Mouse (Mus musculus) c-Kit-positive CD71-negative TER-119-negative erythroid progenitor cells, embryonic 14.5 days (primary cell): ENCODE measurements around the gene A430078G23Rik.

ENCODE experiments used
- DNase-seq: peaks from one replicate; pipeline ENCODE4 v3.0.0-alpha.2; 2013; ENCODE audit warnings: low read depth

Gene A430078G23Rik

DNA sequence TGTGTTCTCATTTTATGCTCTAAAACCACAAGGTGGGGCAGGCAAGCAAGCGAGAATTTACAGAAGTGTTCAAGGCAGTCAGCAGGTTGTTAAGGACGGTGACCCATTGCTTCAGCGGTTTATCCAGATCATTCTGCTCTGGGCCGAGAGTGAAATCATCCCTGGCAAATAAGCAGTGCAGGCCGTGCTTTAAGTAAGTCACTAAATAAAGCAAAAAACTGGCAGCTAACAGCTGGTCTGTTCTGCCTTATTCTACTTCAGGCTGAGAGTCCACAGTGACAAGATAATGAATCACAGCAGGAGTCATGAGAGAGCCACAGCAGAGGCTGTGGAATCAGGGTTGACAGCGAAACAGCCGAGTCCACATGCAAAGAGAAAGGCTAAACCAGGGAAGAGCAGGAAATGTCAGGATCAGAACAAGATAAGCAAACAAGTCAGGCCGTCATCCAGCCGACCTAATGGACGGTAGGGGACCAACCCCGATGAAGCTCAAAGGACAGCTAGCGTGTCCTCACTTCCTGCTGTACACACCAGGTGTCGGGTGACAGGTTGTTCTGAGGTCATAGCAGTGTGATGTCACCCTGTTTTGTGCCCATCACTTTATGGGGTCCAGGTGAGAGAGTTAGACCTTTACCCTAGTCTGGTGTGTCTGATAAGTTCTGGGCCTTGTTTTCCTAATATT, 4.9 kb upstream of the A430078G23Rik start:
- DNase-seq, result no peak

DNA sequence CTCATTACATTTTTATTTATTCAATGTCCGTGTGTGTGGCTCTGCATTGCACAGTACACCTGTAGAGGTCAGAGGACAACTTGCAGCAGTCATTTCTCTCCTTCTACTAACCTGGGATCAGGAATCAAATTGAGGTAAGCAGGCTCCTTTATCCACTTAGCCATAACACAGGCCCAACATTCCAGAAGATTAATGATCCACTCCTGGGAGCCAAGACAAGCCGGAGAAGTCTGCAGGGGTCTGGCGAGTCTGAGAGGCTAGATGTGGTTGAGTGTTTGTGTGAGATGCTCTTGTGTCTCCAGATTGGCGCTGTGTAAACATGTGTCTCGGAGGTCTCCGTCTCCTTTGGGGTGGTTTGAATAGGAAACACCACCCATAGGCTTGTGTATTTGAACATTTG, 2.5 kb upstream of the A430078G23Rik start:
- no peak for DNase-seq

DNA sequence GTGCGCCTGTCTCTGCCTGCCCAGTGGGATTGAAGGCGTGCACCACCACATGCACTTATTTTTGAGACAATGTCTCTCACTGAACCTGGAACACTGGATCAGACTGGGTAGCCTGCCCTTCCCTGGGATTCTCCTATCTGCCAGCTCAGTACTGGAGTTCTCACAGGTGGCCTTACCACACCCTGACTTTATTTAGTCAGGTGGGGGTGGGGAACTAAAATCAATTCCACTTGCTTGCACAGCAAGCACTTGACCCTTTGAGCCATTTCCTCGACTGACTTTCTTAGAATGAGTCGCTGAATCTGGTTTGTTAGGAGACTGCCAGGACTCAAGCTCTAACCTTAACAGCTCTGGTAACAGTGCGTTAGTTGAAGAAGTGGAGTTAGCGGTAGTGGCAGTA, 500 bp upstream of the A430078G23Rik start:
- no peak for DNase-seq

DNA sequence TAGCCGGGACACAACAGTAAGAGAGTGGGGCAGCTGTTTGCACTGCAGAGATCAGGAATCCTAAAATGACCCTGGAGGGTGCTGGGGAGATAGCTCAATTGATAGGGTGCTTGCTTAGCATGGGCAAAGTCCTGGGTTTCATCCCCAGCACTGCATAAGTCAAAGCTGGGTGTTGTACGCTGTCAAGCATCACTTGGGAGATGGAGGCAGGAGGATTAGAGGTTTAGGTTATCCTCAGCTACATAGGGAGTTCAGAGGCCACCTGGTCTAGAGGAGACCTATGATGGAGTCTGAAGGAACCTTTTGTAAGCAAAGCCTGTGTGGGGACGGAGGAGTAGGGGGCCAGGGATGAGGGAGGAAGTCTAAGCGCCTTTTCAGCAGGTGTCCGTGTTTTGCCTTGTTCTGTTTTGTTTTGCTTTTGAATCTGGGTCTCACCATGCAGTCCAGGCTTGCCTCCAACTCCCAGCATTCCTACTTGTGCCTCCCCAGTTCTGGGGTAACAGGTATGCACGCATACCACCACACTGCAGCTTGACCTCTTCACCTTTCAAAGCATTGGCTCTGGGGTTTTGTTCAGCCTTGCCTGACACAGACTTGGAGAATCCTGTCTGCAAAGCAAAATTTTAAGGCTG, 712 bp downstream of the A430078G23Rik start:
- DNase-seq, result no peak

- no peak for DNase-seq
These were observed 1.2 kb downstream of the A430078G23Rik start for GRCm38 (mm10) chr8:3354443-3354812.

DNA sequence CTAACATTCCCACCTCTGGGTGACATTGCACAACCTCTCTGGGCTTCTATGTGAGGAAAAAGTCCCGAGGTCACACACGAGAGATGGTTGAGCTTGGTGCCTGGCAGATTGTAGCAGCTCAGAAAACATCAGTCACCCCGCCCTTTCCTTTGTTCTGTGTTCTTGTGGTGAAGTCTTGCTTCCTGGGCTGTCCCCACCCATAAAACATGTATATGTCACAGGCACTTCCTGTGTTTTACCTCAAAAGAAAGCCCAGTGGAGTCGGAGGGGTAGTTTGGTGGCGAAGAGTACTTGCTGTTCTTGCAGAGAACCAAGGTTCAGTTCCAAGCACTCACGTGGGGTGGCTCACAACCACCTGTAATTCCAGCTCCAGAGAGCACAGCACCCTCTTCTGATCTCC, 2.4 kb downstream of the A430078G23Rik start:
- no peak for DNase-seq

- no peak for DNase-seq
These were observed 4.8 kb downstream of the A430078G23Rik start for GRCm38 (mm10) chr8:3358060-3358459.

DNA sequence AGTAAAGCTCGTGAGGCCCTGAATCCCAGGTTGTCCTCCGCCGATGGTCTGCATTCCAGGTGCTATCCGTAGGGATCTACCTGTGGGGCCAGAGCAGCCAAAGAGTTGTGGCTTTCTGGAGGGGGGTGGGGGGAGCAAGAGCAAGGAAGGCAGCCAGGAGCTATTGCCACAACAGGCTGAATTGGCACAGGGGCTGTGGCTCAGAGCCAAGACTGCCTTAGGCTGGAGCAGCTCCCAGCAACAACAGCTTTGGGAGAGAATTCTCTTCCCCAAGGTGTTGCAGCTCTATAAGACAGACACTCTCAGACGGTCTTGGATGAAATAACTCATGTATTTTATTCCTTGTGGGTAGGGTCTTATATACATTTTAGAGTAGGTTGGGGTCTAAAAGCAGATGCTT, 13.9 kb downstream of the A430078G23Rik start:
- DNase-seq, result no peak

- DNase-seq, result no peak
These were observed 14.9 kb downstream of the A430078G23Rik start for GRCm38 (mm10) chr8:3368091-3368490.

DNA sequence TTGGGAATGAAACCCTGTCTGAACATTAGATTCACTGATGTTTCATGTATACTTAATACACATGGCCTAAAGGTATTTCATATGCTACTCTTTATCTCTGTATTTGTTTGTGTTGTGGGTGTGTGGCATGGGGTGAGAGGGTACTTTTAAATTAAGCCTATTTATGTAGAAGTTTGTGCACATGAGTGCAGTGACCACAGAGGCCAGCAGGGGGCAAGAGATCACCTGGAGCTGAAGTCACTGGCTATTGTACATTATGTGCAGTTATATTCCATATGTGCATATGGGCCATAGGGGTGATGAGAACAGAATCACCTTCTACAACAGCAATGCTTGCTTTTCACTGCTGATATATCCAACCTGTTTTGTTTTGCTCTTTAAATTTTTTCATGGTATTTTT, 22.5 kb downstream of the A430078G23Rik start:
- DNase-seq, result no peak

DNA sequence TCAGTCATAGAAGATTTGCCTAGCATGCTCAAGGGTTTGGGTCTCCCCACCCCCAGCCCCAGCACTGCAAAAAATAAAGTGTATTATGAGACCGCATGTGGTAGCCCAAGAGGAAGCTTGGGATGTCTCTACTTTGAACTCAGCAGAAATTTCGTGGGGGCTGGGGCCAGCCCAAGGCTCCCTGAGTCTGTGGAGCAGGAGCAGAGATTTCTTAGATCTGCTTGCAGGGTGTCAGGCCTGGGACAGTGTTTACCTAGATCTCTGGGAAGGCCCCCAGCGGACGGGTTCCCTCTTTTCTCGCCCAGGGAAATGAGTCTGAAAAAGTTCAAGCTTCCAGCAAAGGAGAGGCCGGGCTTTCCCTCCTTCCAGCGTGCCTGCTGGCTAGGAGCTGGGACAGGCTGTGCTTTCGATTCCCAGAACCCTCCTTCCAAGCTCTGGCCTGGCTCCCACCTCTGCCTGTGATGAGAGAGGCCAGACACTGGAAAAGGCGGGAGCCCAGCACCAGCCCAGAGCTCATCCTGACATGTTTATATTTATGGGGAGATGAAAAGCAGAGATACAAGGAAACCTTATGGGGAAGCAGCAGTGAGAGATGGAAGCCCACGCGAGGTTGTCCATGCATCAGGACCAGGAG, 23.5 kb downstream of the A430078G23Rik start:
- no peak for DNase-seq

- DNase-seq, result peak; percentile 62
These were observed 34.1 kb downstream of the A430078G23Rik start for GRCm38 (mm10) chr8:3387286-3387685.

DNA sequence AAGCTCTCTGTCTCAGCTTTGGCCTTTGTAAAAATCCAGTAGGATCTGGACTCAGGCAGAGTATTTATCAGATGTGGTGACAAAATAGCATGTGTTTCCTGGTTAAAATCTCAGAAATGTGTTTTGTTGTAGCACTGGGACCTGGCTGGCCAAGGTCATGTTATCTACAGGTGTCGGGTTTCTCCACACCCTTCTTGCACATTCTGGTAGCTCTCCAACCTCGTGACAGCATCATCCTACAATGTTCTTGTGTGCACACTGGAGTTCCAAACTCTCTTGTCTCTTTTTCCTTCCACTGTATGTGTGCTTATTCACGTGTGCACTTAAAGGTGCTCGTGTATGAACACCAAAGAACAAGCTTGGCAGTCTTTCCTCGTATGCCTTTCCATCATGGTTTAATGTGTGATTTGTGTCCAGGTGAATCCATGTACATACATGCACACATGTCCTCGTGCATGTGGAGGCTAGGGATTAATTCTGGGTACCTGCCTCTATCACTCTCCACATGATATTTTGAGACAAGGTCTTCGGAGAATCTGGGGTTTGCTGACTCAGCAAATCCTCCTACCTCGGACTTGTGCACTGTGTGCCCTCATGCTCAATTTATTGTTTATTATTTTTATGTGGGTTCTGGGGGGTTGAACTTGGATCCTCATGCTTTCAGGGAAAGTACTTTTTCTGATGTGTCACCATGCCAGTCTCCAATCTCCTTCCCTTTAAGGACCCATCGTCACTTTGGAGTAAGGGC, 35.5 kb downstream of the A430078G23Rik start:
- no peak for DNase-seq

DNA sequence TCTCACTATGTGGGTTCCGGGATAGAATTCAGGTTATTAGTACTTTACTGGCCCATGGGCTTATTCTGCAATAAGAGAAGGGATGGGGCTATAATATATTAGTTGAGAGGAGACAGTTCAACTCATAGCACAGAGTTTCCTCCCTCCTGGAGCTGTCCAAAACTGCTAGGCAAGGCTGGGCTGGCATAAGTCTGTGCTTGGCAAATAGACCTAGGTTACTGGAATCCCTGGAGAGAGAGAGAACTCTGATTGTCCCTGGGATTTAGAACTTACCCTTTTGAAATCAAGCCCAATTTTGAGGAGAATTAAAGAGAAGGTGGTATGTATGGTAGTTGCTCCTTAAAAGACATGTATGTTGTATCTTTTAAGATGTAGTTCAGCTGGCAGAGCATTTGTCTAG, 36.3 kb downstream of the A430078G23Rik start:
- DNase-seq, result no peak

GRCm38 (mm10) chr8:3392293-3392692, 39.1 kb downstream of the A430078G23Rik start:
- DNase-seq, result no peak

- peak; percentile 79 for DNase-seq
These were observed 39.8 kb downstream of the A430078G23Rik start, which contains the start of gene Arhgef18 for GRCm38 (mm10) chr8:3392771-3393710. Gene Arhgef18, plus strand, starts transcription at chr8:3393006.

GRCm38 (mm10) chr8:3394600-3394999, 41.4 kb downstream of the A430078G23Rik start:
- no peak for DNase-seq

- no peak for DNase-seq
These were observed 42.0 kb downstream of the A430078G23Rik start for GRCm38 (mm10) chr8:3395246-3395645.

DNA sequence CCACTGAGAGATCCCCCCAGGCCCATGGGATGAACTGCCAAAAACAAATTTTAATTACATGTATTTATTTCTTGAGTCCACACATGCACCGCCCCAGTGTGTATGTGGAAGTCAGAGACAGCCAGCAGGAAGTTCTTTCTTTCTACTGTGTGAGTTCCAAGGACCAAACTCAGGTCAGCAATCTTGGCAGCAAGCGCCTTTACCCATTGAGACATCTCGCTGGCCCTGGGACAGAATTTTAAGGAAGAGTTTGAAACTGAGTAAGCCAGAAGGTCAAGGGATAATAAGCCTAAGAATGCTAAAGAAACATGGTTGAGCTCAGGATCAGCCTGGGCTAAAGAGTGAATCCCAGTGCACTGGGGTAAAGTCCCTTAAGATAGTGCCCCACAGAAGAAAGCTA, 44.4 kb downstream of the A430078G23Rik start:
- DNase-seq, result no peak

- no peak for DNase-seq
These were observed 47.3 kb downstream of the A430078G23Rik start for GRCm38 (mm10) chr8:3400509-3400908.

- no peak for DNase-seq
These were observed 54.2 kb downstream of the A430078G23Rik start for GRCm38 (mm10) chr8:3407417-3407816.

DNA sequence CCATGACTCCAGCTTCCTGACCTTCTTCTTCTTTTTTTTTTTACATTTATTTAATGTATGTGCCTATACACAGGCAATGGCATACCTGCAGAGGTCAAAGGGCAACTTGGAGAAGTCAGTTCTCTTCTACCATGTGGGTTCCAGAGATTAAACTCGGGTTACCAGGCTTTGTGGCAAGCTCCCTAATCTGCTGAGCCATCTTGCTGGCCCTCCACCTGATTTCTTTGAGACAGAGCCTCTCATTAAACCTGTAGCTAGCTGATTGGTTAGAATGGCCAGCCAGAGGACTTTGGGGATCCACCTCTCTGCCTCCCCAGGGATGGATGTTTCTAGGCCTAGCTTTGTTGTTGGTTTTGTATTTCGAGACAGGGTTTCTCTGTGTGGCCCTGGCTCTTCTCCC, 57.9 kb downstream of the A430078G23Rik start:
- DNase-seq, result no peak
